Mouse (Mus musculus): ENCODE data around the gene Eif2d.

DNA sequence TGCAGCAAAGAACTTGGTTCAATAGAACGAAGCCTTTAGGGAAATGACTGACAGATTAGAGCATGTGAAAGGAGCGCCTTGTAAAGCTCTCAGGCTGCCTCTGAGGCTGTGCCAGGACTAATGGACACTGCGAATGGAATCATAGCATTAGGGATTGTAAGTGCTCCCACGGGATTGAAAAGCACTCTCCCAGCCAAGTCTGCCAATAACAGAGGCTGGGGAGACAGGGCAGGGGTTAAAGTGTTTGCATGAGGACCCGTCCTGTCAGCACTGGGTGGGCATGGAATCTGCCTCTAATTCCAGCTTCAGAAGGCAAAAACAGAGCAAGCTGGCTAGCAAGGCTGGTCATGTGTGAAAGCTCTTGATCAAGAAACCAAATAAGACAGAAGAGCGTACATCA is 18.8 kb upstream of the Eif2d start:
- TF ChIP-seq CTCF (IDR thresholded peaks at IDR 0.05) (no peak), EP300 (IDR thresholded peaks at IDR 0.05) (no peak)
